In genomic region chr3:28263948-28264840, GRCm38 (mm10) we compare ENCODE assay signal across 8 mouse cellular contexts. TPM values are rescaled to one million over a fixed set of nuclear protein-coding genes. Genes with fewer than 3 reads are reported as not detected.
DNase-seq lines count a peak whose midpoint lies in the region; ATAC-seq and TF ChIP-seq lines count a peak whose summit lies in the region.

No protein-coding gene starts in this region.

- no peaks in the 10 kb centered on the region for H3K9me3 ChIP-seq in kidney, embryonic 14.5 days (ENCODE audit: control insufficient read depth, low read length)
- no peaks in the 10 kb centered on the region for H3K9me3 ChIP-seq in midbrain, postnatal 0 days (ENCODE audit: low read length)

- ATAC-seq in common myeloid progenitor, adult 5-6 weeks (replicated peaks; ENCODE audit: low read depth, poor library complexity, severe bottlenecking): peak; percentile 40
- ATAC-seq in kidney, embryonic 14.5 days (ENCODE audit: low FRiP score, low TSS enrichment): no peak
- peak; percentile 10; the same call in 1 of the 2 replicates for ATAC-seq in midbrain, postnatal 0 days (ENCODE audit: low FRiP score)

- H3K4me1 ChIP-seq in kidney, embryonic 14.5 days (ENCODE audit: control insufficient read depth, insufficient read depth, low read length): peaks cover 6% of the 10 kb centered on the region; the same call in 1 of the 2 replicates
- peaks cover 3% of the 10 kb centered on the region for H3K4me1 ChIP-seq in liver, adult 2 months (ENCODE audit: control insufficient read depth, insufficient read depth, low read length)
- H3K4me1 ChIP-seq in midbrain, postnatal 0 days (ENCODE audit: insufficient read depth, low read length): peaks cover 5% of the 10 kb centered on the region

- H3K4me3 ChIP-seq in kidney, embryonic 14.5 days (ENCODE audit: low read length): peak overlapping the region; percentile 73
- peak overlapping the region; percentile 95 for H3K4me3 ChIP-seq in liver, adult 2 months (ENCODE audit: insufficient read depth, low read depth, low read length)
- peak overlapping the region; percentile 94 for H3K4me3 ChIP-seq in midbrain, postnatal 0 days (ENCODE audit: low read depth, low read length)

- H3K79me2 ChIP-seq in liver, adult 2 months (ENCODE audit: control insufficient read depth, insufficient read depth, low read length): no peaks in the 10 kb centered on the region

- H3K36me3 ChIP-seq in kidney, embryonic 14.5 days (ENCODE audit: control insufficient read depth, insufficient read depth, low read length): no peaks in the 10 kb centered on the region
- H3K36me3 ChIP-seq in liver, adult 2 months (ENCODE audit: control insufficient read depth, insufficient read depth, low read length): no peaks in the 10 kb centered on the region
- no peaks in the 10 kb centered on the region for H3K36me3 ChIP-seq in midbrain, postnatal 0 days (ENCODE audit: insufficient read depth, low read length)

- WGBS in kidney, embryonic 14.5 days: 3% methylated on average over 26 of the region's 26 CpGs
- 20% methylated on average over 25 of the region's 26 CpGs for WGBS in liver, adult 2 months
- WGBS in midbrain, postnatal 0 days: under 1% methylated on average over 26 of the region's 26 CpGs

- peak overlapping the region; percentile 58 for H3K9ac ChIP-seq in kidney, embryonic 14.5 days (ENCODE audit: low read depth, low read length)
- H3K9ac ChIP-seq in liver, adult 2 months (ENCODE audit: low read depth, low read length): peak overlapping the region; percentile 83
- H3K9ac ChIP-seq in midbrain, postnatal 0 days (replicated peaks; ENCODE audit: low read length, poor library complexity, severe bottlenecking): peak overlapping the region; percentile 98

- no peak for TF ChIP-seq POLR2A in liver, adult 2 months (IDR thresholded peaks at IDR 0.05; ENCODE audit: extremely low read depth, insufficient read depth, low read length)

- DNase-seq in spleen, postnatal 10 days (ENCODE audit: low spot score in 2 of 2): peak; percentile 13 to 19
- DNase-seq in spleen, postnatal 14 days (ENCODE audit: low spot score in 2 of 2): no peak
- peak; percentile 27 to 63 for DNase-seq in heart, adult 18-20 months
- DNase-seq in liver, adult 2 months (ENCODE audit: extremely low read depth, low read depth, low spot score): peak; percentile 26
- peak; percentile 82 for DNase-seq in midbrain, postnatal 0 days (ENCODE audit: low spot score)
- peak; percentile 54 for DNase-seq in testis, postnatal 10 days (ENCODE audit: low spot score)

- H3K27me3 ChIP-seq in kidney, embryonic 14.5 days (ENCODE audit: control insufficient read depth, insufficient read depth, low read length): no peaks in the 10 kb centered on the region
- H3K27me3 ChIP-seq in liver, adult 2 months (ENCODE audit: control insufficient read depth, insufficient read depth, low read length): no peaks in the 10 kb centered on the region
- H3K27me3 ChIP-seq in midbrain, postnatal 0 days (ENCODE audit: insufficient read depth, low read length): no peaks in the 10 kb centered on the region

- no peak overlapping the region for H3K27ac ChIP-seq in kidney, embryonic 14.5 days (ENCODE audit: low read depth, low read length)
- no peak overlapping the region for H3K27ac ChIP-seq in liver, adult 2 months (replicated peaks; ENCODE audit: insufficient read depth, low read depth, low read length)
- peak overlapping the region; percentile 97 for H3K27ac ChIP-seq in midbrain, postnatal 0 days (ENCODE audit: low read depth, low read length)

- peak overlapping the region; percentile 97 for H3K4me2 ChIP-seq in kidney, embryonic 14.5 days (replicated peaks; ENCODE audit: low read depth, low read length)
- peak overlapping the region; percentile 65 for H3K4me2 ChIP-seq in midbrain, postnatal 0 days (ENCODE audit: low read depth, low read length, poor library complexity, severe bottlenecking)

- no peak for TF ChIP-seq CTCF in liver, adult 2 months (IDR thresholded peaks at IDR 0.05; ENCODE audit: low read depth, low read length)
- no peak for TF ChIP-seq CTCF in midbrain, postnatal 0 days (IDR thresholded peaks at IDR 0.05)

RNA-seq across cellular contexts. Expression of gene Tnik, which starts 1.2 kb away (rescaled TPM):
- 31.4 and 36.4 TPM in 2 replicates for total RNA-seq in common myeloid progenitor, adult 5-6 weeks (2017)
- total RNA-seq in heart, adult 18-20 months (2021): 10 to 100 TPM; 22.8 to 26.3 TPM
- 3.2 and 3.9 TPM in 2 replicates for polyA plus RNA-seq in kidney, embryonic 14.5 days (2014; fragmentation: Nextera tagmentation; extraction: Ambion mirVana)
- 2.8 and 3.0 TPM in 2 replicates for total RNA-seq in liver, adult 2 months (2014; rRNA removed)
- polyA plus RNA-seq in liver, adult 2 months (2012; rRNA removed): 0.22 and 1.2 TPM in 2 replicates
- total RNA-seq in midbrain, postnatal 0 days (2014; rRNA removed): 118 and 143 TPM in 2 replicates
- polyA plus RNA-seq in midbrain, postnatal 0 days (2015; fragmentation: Nextera tagmentation; extraction: Ambion mirVana): 51.1 and 58.2 TPM in 2 replicates

Comparison
In these comparisons a context has a peak if more than half of its experiments do, and no peak if none do; other contexts are left out.
1. DNase-seq: peak in spleen, postnatal 10 days (2 of 2), heart, adult 18-20 months (2 of 2), liver, adult 2 months (single experiment), midbrain, postnatal 0 days (single experiment) and testis, postnatal 10 days (single experiment); none in spleen, postnatal 14 days (0 of 2).
2. Peak in every context shown above with its lines, with median percentiles within 50 percentile points of each other: H3K4me3 ChIP-seq and H3K9ac ChIP-seq.